Mouse (Mus musculus): Measurements from ENCODE around the gene Cyth3. TPM values are rescaled to one million over a fixed set of nuclear protein-coding genes. Genes with fewer than 3 reads are reported as not detected.

Gene Cyth3
- polyA plus RNA-seq, 1 experiment = 20.4 TPM

DNA sequence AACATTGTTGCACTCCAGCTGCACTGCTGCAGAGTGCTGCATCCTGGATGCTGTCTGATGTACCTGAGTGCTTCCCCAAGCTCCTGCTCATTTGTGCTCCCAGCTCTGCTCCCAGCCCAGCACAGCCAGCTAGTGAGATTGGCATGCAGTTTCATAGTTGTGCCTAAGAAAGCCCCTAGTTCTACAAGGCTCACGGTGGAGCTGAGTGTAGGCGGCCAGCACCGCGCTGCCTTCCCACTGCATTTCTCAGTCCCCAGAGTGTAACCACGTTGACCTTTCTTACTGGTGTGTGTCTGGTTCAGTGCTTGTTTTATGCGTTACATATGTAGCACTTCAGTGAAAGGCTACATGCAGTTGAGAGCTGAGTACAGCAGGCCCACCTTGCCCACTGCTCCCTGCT, 61.4 kb downstream of the Cyth3 start:
- peaks cover 2% of the 10 kb centered on the region; the same call in 1 of the 2 replicates for H3K4me1 ChIP-seq (ENCODE audit: control insufficient read depth, insufficient read depth, low read length)
- H3K4me3 ChIP-seq (replicated peaks; ENCODE audit: control insufficient read depth, low read depth, low read length) = no peak overlapping the region
- TF ChIP-seq POLR2A (IDR thresholded peaks at IDR 0.05; ENCODE audit: borderline replicate concordance, control insufficient read depth, low read depth, low read length) (no peak), CTCF (IDR thresholded peaks at IDR 0.05; ENCODE audit: control insufficient read depth, insufficient read depth, low read length) (no peak)
- WGBS = 78% methylated on average over 6 of the region's 6 CpGs
- H3K27ac ChIP-seq (ENCODE audit: control insufficient read depth, insufficient read depth, low read depth, low read length, poor library complexity) = no peak overlapping the region

DNA sequence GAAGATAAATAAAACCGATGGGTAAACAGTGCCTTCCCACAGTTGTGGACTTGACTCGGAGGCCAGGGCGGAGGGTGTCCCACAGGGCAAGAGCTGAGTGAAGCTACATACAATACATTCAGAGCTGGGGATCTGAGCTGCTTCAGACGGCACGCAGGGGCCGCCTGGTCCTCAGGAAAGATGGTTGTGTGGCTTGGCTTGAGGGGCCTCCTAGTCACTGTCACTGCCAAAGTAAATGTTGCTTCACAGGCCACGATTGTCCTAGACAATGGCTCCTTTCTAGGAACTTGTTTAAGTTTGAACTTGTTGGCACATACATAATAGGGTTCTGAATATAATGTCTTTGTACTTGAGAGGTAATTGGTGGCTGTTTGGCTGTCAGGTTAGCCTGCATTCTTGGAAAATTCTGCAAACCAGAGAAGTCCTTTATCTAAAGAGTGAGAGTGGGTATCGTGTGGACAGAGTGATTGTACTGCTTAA, 62.7 kb downstream of the Cyth3 start:
- Histone ChIP-seq H3K4me1 (ENCODE audit: control insufficient read depth, insufficient read depth, low read length) (no peaks in the 10 kb centered on the region; the same call in 1 of the 2 replicates), H3K4me3 (replicated peaks; ENCODE audit: control insufficient read depth, low read depth, low read length) (no peak overlapping the region), H3K27ac (ENCODE audit: control insufficient read depth, insufficient read depth, low read depth, low read length, poor library complexity) (no peak overlapping the region)
- 93% methylated on average over 8 of the region's 8 CpGs for WGBS
- TF ChIP-seq CTCF (IDR thresholded peaks at IDR 0.05; ENCODE audit: control insufficient read depth, insufficient read depth, low read length) = no peak
- TF ChIP-seq POLR2A (IDR thresholded peaks at IDR 0.05; ENCODE audit: borderline replicate concordance, control insufficient read depth, low read depth, low read length) = no peak

DNA sequence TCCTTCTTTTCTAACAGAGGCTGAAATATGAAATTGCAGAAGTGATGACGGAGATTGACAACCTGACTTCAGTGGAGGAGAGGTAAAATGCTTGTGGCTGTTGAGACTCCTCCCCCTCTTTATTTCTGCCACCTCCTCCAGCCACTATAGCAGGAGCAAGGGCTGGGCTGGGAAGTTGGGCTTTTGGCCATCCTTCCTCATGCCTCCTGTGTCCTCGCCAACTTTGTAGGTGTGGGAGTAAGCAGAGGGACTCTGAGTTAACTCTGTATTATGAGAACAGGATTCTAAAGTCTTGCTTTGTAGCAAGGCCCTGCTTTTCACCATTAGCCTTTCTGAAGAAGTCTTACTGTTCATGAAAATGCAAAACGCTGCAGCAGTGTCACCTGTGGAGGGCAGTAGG, 64.2 kb downstream of the Cyth3 start:
- no peak overlapping the region for H3K27ac ChIP-seq (ENCODE audit: control insufficient read depth, insufficient read depth, low read depth, low read length, poor library complexity)
- H3K4me3 ChIP-seq (replicated peaks; ENCODE audit: control insufficient read depth, low read depth, low read length) = no peak overlapping the region
- WGBS = 80% methylated on average over 3 of the region's 3 CpGs
- TF ChIP-seq POLR2A (IDR thresholded peaks at IDR 0.05; ENCODE audit: borderline replicate concordance, control insufficient read depth, low read depth, low read length) (no peak), CTCF (IDR thresholded peaks at IDR 0.05; ENCODE audit: control insufficient read depth, insufficient read depth, low read length) (no peak)
- no peaks in the 10 kb centered on the region; the same call in 1 of the 2 replicates for H3K4me1 ChIP-seq (ENCODE audit: control insufficient read depth, insufficient read depth, low read length)

DNA sequence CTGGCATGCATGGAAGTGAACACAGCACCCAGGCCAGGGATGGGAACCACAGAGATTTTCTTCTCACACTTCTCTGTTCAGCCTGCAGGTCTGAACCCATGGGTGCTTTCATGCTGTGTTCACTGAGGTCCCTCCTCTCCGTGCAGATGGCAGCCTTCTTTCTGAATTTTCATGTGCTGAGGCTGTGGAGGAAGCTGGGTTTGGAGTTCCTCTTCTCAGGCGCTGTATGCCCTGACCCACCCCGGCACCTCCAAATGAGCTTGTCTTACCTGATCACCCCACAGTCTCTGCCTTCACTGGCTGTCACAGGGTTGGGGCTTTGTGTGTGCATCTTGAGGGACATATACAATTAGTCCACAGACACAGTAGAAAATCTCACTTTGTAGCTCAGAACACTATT, 65.3 kb downstream of the Cyth3 start:
- TF ChIP-seq POLR2A (IDR thresholded peaks at IDR 0.05; ENCODE audit: borderline replicate concordance, control insufficient read depth, low read depth, low read length) (no peak), CTCF (IDR thresholded peaks at IDR 0.05; ENCODE audit: control insufficient read depth, insufficient read depth, low read length) (no peak)
- 24% methylated on average over 3 of the region's 3 CpGs for WGBS
- Histone ChIP-seq H3K4me1 (ENCODE audit: control insufficient read depth, insufficient read depth, low read length) (no peaks in the 10 kb centered on the region; the same call in 1 of the 2 replicates), H3K4me3 (replicated peaks; ENCODE audit: control insufficient read depth, low read depth, low read length) (no peak overlapping the region), H3K27ac (ENCODE audit: control insufficient read depth, insufficient read depth, low read depth, low read length, poor library complexity) (no peak overlapping the region; the same call in 1 of the 2 replicates)

DNA sequence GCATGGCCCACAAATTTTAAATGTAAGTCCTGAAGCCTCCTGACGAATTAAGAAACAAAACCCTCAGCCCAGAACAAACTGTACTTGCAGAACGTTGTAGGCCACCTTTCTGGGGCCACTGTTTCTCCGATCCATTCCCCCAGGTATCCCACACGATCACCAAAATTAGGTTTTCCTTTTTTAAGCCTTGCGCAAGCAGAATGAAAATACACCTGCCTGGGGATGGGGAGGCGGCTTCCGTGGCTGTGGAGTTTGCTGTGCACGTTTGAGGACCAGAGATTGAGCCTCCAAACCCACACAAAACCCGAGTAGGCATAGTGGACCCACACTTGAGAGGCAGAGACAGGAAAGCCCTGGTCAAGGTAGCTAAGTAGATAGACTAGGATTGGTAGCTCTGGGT, 68.1 kb downstream of the Cyth3 start:
- TF ChIP-seq POLR2A (IDR thresholded peaks at IDR 0.05; ENCODE audit: borderline replicate concordance, control insufficient read depth, low read depth, low read length) (no peak), CTCF (IDR thresholded peaks at IDR 0.05; ENCODE audit: control insufficient read depth, insufficient read depth, low read length) (no peak)
- 87% methylated on average over 9 of the region's 9 CpGs for WGBS

DNA sequence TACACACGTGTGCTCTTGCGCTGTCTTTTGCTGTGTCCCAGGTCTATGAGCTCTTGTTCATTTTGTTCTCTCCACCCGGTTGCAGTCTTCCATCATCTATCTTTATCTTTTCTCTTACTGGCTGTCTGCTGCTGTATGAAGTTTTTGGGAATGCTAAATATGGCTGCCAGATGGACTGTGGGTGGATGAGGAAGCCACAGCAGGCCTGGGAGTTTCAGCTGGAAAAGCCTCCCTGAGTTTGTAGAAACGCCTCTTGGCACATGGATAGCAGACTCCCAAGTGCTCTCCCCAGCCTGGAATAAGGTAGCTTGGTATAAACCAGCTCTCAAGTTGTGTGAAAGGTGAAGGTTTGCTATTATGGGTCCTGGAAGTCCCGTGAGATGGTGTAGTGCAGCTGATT, 68.7 kb downstream of the Cyth3 start:
- TF ChIP-seq POLR2A (IDR thresholded peaks at IDR 0.05; ENCODE audit: borderline replicate concordance, control insufficient read depth, low read depth, low read length) (no peak), CTCF (IDR thresholded peaks at IDR 0.05; ENCODE audit: control insufficient read depth, insufficient read depth, low read length) (no peak)
- no peak overlapping the region for H3K4me3 ChIP-seq (replicated peaks; ENCODE audit: control insufficient read depth, low read depth, low read length)
- no peaks in the 10 kb centered on the region for H3K4me1 ChIP-seq (ENCODE audit: control insufficient read depth, insufficient read depth, low read length)
- no peak overlapping the region for H3K27ac ChIP-seq (ENCODE audit: control insufficient read depth, insufficient read depth, low read depth, low read length, poor library complexity)
- 86% methylated on average over 5 of the region's 5 CpGs for WGBS

More for the DNA sequence above, 68.1 kb downstream of the Cyth3 start:
- no peak overlapping the region for H3K27ac ChIP-seq (ENCODE audit: control insufficient read depth, insufficient read depth, low read depth, low read length, poor library complexity)
- no peaks in the 10 kb centered on the region for H3K4me1 ChIP-seq (ENCODE audit: control insufficient read depth, insufficient read depth, low read length)
- H3K4me3 ChIP-seq (replicated peaks; ENCODE audit: control insufficient read depth, low read depth, low read length) = no peak overlapping the region

DNA sequence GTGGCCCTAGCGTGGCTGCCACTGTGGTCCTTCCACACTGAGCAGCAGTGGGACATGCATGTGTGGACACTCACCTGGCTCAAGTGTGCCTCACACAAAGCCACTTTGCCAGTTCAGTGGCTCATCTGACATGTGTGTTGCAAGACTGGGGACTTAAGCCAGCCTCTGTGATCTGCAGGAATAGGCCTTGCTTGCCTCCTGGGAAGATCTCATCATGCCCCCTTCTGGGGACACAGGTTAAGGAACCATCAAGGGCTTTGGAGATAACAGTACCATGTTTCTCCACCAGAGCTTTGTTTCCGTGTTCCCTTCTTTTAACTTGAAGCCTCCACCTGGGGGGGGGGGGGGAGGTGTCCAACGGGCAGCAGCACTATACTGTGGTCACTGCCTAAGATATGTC, 74.1 kb downstream of the Cyth3 start:
- no peak overlapping the region for H3K4me3 ChIP-seq (replicated peaks; ENCODE audit: control insufficient read depth, low read depth, low read length)
- TF ChIP-seq POLR2A (IDR thresholded peaks at IDR 0.05; ENCODE audit: borderline replicate concordance, control insufficient read depth, low read depth, low read length) = no peak
- TF ChIP-seq CTCF (IDR thresholded peaks at IDR 0.05; ENCODE audit: control insufficient read depth, insufficient read depth, low read length) = no peak
- H3K4me1 ChIP-seq (ENCODE audit: control insufficient read depth, insufficient read depth, low read length) = peaks cover 2% of the 10 kb centered on the region; the same call in 1 of the 2 replicates
- WGBS = 40% methylated on average over 3 of the region's 3 CpGs
- H3K27ac ChIP-seq (ENCODE audit: control insufficient read depth, insufficient read depth, low read depth, low read length, poor library complexity) = no peak overlapping the region

DNA sequence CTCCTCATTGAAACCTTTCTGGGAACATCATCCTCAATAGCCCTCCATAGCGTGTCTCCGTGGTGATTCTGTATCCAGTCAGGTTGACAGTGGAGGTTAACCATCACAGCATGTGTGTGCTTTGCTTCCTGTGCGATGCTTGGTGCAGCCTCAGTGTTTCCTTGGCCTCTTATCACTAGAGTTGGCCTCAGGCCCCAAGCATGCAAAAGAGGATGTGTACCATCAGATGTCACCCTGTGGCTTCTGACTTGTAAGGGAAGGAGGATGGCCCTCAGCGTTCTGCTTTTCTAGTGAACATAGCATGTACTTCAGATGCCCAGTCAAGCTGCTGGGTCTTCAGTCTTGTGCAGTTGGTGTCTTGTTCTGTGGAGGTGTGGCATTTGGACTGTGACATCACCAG, 76.2 kb downstream of the Cyth3 start:
- Histone ChIP-seq H3K4me3 (replicated peaks; ENCODE audit: control insufficient read depth, low read depth, low read length) (no peak overlapping the region), H3K4me1 (ENCODE audit: control insufficient read depth, insufficient read depth, low read length) (peaks cover 2% of the 10 kb centered on the region), H3K27ac (ENCODE audit: control insufficient read depth, insufficient read depth, low read depth, low read length, poor library complexity) (no peak overlapping the region)
- 49% methylated on average over 4 of the region's 4 CpGs for WGBS
- TF ChIP-seq POLR2A (IDR thresholded peaks at IDR 0.05; ENCODE audit: borderline replicate concordance, control insufficient read depth, low read depth, low read length) (no peak), CTCF (IDR thresholded peaks at IDR 0.05; ENCODE audit: control insufficient read depth, insufficient read depth, low read length) (no peak)

DNA sequence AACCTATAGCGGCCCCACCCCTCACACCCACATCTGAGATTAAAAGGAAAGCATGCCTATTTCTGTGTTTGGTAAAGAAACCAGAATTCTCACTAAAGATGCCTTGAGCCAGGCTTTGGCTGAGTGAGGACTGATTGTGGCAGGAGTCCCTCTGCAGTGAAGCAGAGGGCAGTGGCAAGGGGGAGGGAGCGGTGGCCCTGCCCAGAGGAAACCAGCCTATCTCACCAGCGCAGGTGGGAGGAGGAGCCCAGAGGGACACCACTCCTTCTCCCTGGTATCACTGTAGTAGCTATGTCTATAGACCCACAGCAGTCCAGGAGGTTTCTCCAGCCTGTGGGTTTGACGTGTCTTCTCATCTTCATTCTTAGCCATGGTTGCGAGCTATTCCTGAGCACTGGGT, 78.0 kb downstream of the Cyth3 start:
- peak overlapping the region; percentile 68 for H3K27ac ChIP-seq (ENCODE audit: control insufficient read depth, insufficient read depth, low read depth, low read length, poor library complexity)
- TF ChIP-seq CTCF (IDR thresholded peaks at IDR 0.05; ENCODE audit: control insufficient read depth, insufficient read depth, low read length) (no peak), POLR2A (IDR thresholded peaks at IDR 0.05; ENCODE audit: borderline replicate concordance, control insufficient read depth, low read depth, low read length) (no peak)
- no peak overlapping the region for H3K4me3 ChIP-seq (replicated peaks; ENCODE audit: control insufficient read depth, low read depth, low read length)
- peaks cover 2% of the 10 kb centered on the region for H3K4me1 ChIP-seq (ENCODE audit: control insufficient read depth, insufficient read depth, low read length)
- WGBS = 69% methylated on average over 5 of the region's 5 CpGs

Data from bone marrow, adult 2 months (tissue).